Mouse (Mus musculus) c-Kit-negative CD71-positive TER-119-positive erythroid progenitor cells, embryonic 14.5 days (primary cell): ENCODE measurements around the gene Olfr731.

Experiments
- DNase-seq: peaks from one replicate; pipeline ENCODE4 v3.0.0-alpha.2; 2013; ENCODE audit warnings: low read depth, low spot score

The Olfr731 gene

GRCm38 (mm10) chr14:50241766-50242165, at the start of gene Olfr731:
Gene Olfr731 (minus strand): TSS chr14:50241866.
- no peak for DNase-seq

DNA sequence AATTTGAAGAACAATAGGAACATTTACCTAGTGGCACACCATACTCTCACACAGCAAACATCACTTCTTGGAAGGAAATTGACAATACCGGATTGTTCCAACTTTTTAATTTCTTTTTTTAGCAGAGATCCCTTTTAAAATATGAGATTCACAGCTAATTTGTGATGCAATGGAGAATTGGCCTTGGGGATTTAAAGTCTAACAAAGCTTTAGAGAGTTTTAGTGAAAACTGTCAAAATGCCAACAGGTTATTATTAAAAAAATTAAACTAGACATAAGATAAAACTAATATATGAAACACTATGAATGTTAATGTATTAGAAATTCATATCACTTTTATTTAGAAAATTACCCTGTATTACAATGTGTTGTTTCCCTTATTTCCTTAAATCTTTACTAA, 42.4 kb upstream of the Olfr731 start, which contains the start of gene Olfr732:
TSS of gene Olfr732 (minus strand) at position 101 of the 400 bp plus-strand sequence.
- no peak for DNase-seq

DNA sequence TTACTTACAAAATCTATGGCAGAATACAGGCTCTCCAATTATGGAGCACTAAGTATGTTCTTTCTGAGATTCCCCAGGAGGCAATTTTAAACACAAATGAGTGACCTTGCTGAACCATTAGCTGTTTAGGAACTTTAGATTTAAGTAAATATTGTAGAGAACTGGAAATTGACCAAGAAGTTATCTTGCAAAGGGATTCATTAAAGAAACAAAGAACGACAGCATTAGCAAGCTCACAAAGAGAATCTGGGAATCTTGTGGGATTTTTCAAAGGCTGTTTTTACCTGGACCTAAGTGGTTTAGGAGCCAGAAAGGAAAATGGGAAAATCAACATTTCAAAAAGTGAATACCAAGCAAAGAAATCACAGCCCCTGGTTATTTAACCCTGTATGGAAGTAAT, 53.6 kb downstream of the Olfr731 start, which contains the start of gene Olfr730:
TSS of gene Olfr730 (minus strand) at position 101 of the 400 bp plus-strand sequence.
- DNase-seq = no peak
